Mouse (Mus musculus) ES-Bruce4 (cell line): ENCODE measurements at regions not wholly inside any gene's neighbourhood (a gene's known extent, or its start where the extent isn't known, plus 50 kb on each side); places are given as distances from the start of the nearest gene placed in this dataset.

ENCODE experiments used
- CTCF ChIP-seq: IDR thresholded peaks from one replicate; pipeline ENCODE4 v1.8.1; 2011; ENCODE audit warnings: low read depth, low read length
- EP300 ChIP-seq: IDR thresholded peaks from 2 replicates; pipeline ENCODE4 v1.6.1; 2011; ENCODE audit warnings: low read depth, low read length; ENCODE audit not compliant: insufficient read depth
- POLR2A ChIP-seq: IDR thresholded peaks from one replicate; pipeline ENCODE4 v1.8.1; 2011; ENCODE audit warnings: low read length; ENCODE audit not compliant: insufficient read depth

- TF ChIP-seq EP300 (no peak), CTCF (no peak), POLR2A (no peak)
Observed at GRCm38 (mm10) chr10:117440225-117440976, 60.6 kb upstream of the Cpsf6 start.
